Mouse (Mus musculus) hindbrain, postnatal 0 days (tissue): Measurements from ENCODE around the gene Ptprg. TPM values are rescaled to one million over a fixed set of nuclear protein-coding genes. Genes with fewer than 3 reads are reported as not detected.
A peak's percentile ranks its signal among the peaks of the same experiment; 100 is the strongest.

Experiments used
- ATAC-seq: fragments of 200-750 bp; cut with Nextera tagmentation; 2 replicates; pipeline ENCODE4 v1.8.0; 2017; ENCODE audit warnings: mild to moderate bottlenecking, moderate TSS enrichment, moderate library complexity
- DNase-seq: peaks from one replicate; pipeline ENCODE4 v3.0.0-alpha.2; 2015; ENCODE audit warnings: low spot score
- H3K27ac ChIP-seq: fragments of 300-500 bp; sonication (generic); 2 replicates; pipeline ENCODE4 v1.5.1; 2014; ENCODE audit warnings: mild to moderate bottlenecking
- H3K27me3 ChIP-seq: fragments of 300-500 bp; sonication (generic); 2 replicates; pipeline ENCODE4 v1.6.1; 2014; ENCODE audit warnings: low read length, mixed read lengths; ENCODE audit not compliant: insufficient read depth
- H3K36me3 ChIP-seq: fragments of 300-500 bp; sonication (generic); 2 replicates; pipeline ENCODE4 v1.6.1; 2014; ENCODE audit warnings: low read length, mixed read lengths; ENCODE audit not compliant: insufficient read depth
- H3K4me1 ChIP-seq: fragments of 300-500 bp; sonication (generic); 2 replicates; pipeline ENCODE4 v1.6.1; 2014; ENCODE audit warnings: antibody characterized with exemption, low read length, mixed read lengths; ENCODE audit not compliant: insufficient read depth
- H3K4me2 ChIP-seq: fragments of 300-500 bp; sonication (generic); 2 replicates; pipeline ENCODE4 v1.6.1; 2014; ENCODE audit warnings: low read depth, mild to moderate bottlenecking, low read length, moderate library complexity, mixed read lengths
- H3K4me3 ChIP-seq: fragments of 300-500 bp; sonication (generic); 2 replicates; pipeline ENCODE4 v1.5.1; 2014; ENCODE audit warnings: low read length
- H3K9ac ChIP-seq: fragments of 300-500 bp; sonication (generic); replicated peaks from 2 replicates; pipeline ENCODE4 v1.6.1; 2014; ENCODE audit warnings: mild to moderate bottlenecking, low read length, moderate library complexity, mixed read lengths
- H3K9me3 ChIP-seq: fragments of 300-500 bp; sonication (generic); 2 replicates; pipeline ENCODE4 v1.6.1; 2016; ENCODE audit warnings: low read length, mixed read lengths
- CTCF ChIP-seq: IDR thresholded peaks from 2 replicates; pipeline ENCODE4 v1.5.1; 2016; ENCODE audit warnings: antibody characterized with exemption, control low read depth, low read depth
- WGBS: fragments of 180-500 bp; shearing (Covaris S2); extraction: QIAGEN DNeasy Blood & Tissue Kit; methylation state at CpG from one replicate; pipeline ENCODE4 v1.1.7; 2014; 5-methylcytosine and 5-hydroxymethylcytosine counted together
- polyA plus RNA-seq: library from polyadenylated mRNA; unstranded; fragments of >200 nt; fragmentation: Nextera tagmentation; extraction: Ambion mirVana; gene quantifications from 2 replicates; pipeline ENCODE4 v1.2.1, GENCODE M21; 2015
- total RNA-seq: library from RNA; depleted of rRNA; stranded (reverse); fragments of >200 nt; gene quantifications from 2 replicates; pipeline ENCODE4 v1.2.3, GENCODE M21; 2014

Gene Ptprg
- total and polyA plus RNA-seq, 2 experiments from 2014 or later, result 33.0 to 101 TPM

- peaks cover 5% of the 10 kb centered on the region; the same call in 1 of the 2 replicates for H3K4me1 ChIP-seq
- H3K36me3 ChIP-seq, result no peaks in the 10 kb centered on the region
- no peak for TF ChIP-seq CTCF
- no peak for DNase-seq
- no peak for ATAC-seq
- H3K27ac ChIP-seq, result peak overlapping the region; percentile 17; the same call in 1 of the 2 replicates
- no peak overlapping the region for H3K4me3 ChIP-seq
- H3K27me3 ChIP-seq, result no peaks in the 10 kb centered on the region
- WGBS, result 43% methylated on average over 3 of the region's 3 CpGs
- no peak overlapping the region for H3K9ac ChIP-seq
- H3K9me3 ChIP-seq, result no peaks in the 10 kb centered on the region
- H3K4me2 ChIP-seq, result no peak overlapping the region
These were observed 635.9 kb downstream of the Ptprg start for GRCm38 (mm10) chr14:12189266-12189665.

DNA sequence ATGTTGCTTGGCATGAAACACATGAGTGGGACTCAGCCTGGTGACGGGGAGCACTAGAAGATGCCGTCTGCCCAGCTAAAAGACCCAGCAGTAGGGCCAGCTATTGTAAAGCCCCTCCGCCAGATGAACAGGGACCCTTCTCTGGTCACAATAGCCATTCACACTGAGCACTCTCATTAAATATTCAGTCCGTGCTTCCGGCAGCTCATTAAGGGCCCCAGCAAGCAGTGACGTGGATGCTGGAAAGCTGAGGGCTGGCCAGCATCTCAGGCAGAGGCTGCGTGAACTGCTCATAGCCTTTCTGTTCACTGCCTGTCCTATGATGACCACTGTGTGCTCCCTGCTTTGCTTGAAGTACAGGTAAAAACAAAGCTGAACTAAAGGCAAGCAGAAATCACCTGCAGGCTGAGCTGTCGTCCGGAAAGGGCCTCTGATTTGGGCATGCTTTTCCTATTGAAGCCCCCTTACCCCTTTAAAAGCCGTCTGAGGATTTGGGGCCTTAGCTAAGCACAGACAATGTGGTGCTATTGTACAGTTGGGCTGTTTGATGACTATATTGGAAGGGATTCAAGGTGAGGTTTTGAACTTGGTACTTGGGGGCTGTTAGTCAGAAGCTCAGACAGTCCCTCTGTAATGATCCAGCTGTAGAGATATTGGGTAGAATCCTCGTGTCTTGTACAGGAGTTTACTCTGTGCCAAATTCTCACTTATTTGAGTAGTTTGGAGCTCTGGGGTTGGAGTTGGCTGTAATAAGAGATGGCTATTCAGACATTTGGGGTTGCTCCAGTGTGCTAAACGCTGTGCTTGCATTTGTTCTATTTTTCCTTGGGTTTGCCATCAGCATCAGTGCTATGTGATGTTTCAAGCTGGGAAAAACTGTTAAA lies 636.6 kb downstream of the Ptprg start:
- Histone ChIP-seq H3K9ac (no peak overlapping the region), H3K4me3 (no peak overlapping the region), H3K36me3 (no peaks in the 10 kb centered on the region), H3K4me1 (peaks cover 4% of the 10 kb centered on the region; the same call in 1 of the 2 replicates), H3K27ac (peak overlapping the region; percentile 17; the same call in 1 of the 2 replicates), H3K4me2 (peak overlapping the region; percentile 14), H3K9me3 (no peaks in the 10 kb centered on the region), H3K27me3 (no peaks in the 10 kb centered on the region)
- ATAC-seq, result peak; percentile 89
- DNase-seq, result peak; percentile 79
- WGBS, result 23% methylated on average over 12 of the region's 12 CpGs
- no peak for TF ChIP-seq CTCF

- Histone ChIP-seq H3K9ac (no peak overlapping the region), H3K27ac (no peak overlapping the region), H3K4me1 (peaks cover 4% of the 10 kb centered on the region; the same call in 1 of the 2 replicates), H3K27me3 (no peaks in the 10 kb centered on the region), H3K4me2 (peak overlapping the region; percentile 14), H3K4me3 (no peak overlapping the region), H3K36me3 (no peaks in the 10 kb centered on the region), H3K9me3 (no peaks in the 10 kb centered on the region)
- 55% methylated on average over 6 of the region's 6 CpGs for WGBS
- ATAC-seq (no peak), DNase-seq (peak; percentile 17)
- no peak for TF ChIP-seq CTCF
These were observed 637.7 kb downstream of the Ptprg start for GRCm38 (mm10) chr14:12191076-12191475.

- no peak overlapping the region for H3K9ac ChIP-seq
- ATAC-seq, result no peak
- peaks cover 12% of the 10 kb centered on the region; the same call in 1 of the 2 replicates for H3K4me1 ChIP-seq
- no peaks in the 10 kb centered on the region for H3K9me3 ChIP-seq
- whole genome bisulfite sequencing, result 48% methylated on average over 7 of the region's 7 CpGs
- H3K4me3 ChIP-seq, result no peak overlapping the region
- H3K4me2 ChIP-seq, result no peak overlapping the region
- H3K36me3 ChIP-seq, result no peaks in the 10 kb centered on the region
- TF ChIP-seq CTCF, result no peak
- no peak overlapping the region for H3K27ac ChIP-seq
- no peaks in the 10 kb centered on the region for H3K27me3 ChIP-seq
- DNase-seq, result no peak
These were observed 645.4 kb downstream of the Ptprg start for GRCm38 (mm10) chr14:12198735-12199134.

GRCm38 (mm10) chr14:12199956-12200950 lies 646.9 kb downstream of the Ptprg start:
- Histone ChIP-seq H3K27ac (no peak overlapping the region; the same call in 1 of the 2 replicates), H3K4me3 (no peak overlapping the region), H3K27me3 (no peaks in the 10 kb centered on the region), H3K9ac (no peak overlapping the region), H3K4me1 (peaks cover 12% of the 10 kb centered on the region; the same call in 1 of the 2 replicates), H3K36me3 (no peaks in the 10 kb centered on the region), H3K4me2 (no peak overlapping the region), H3K9me3 (no peaks in the 10 kb centered on the region)
- peak; percentile 70 for DNase-seq
- WGBS, result 42% methylated on average over 13 of the region's 13 CpGs
- ATAC-seq, result peak; percentile 81
- TF ChIP-seq CTCF, result no peak

DNA sequence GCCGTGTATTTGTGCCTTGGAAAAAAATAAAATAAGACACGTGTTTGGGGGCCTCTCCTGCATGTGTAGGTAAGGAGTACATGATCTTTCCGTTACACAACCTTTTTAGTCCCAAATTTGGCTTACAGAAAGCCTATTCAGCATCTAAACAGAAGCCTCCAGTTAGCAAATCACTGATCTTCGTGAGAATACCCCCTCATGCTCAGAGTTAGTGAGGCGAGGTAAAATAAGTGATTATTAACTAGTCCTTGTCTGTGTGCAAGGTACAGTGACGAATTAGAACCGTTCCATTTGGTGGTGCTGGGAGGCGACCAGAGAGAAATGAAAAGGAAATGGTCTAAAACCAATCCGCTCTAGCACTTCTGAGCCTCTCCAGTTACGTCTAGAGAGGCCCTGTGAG lies 648.9 kb downstream of the Ptprg start:
- H3K9me3 ChIP-seq, result no peaks in the 10 kb centered on the region
- H3K9ac ChIP-seq, result no peak overlapping the region
- no peak for TF ChIP-seq CTCF
- DNase-seq (no peak), ATAC-seq (no peak)
- no peak overlapping the region for H3K4me3 ChIP-seq
- H3K27ac ChIP-seq, result no peak overlapping the region
- no peaks in the 10 kb centered on the region for H3K36me3 ChIP-seq
- H3K4me1 ChIP-seq, result peaks cover 12% of the 10 kb centered on the region; the same call in 1 of the 2 replicates
- H3K4me2 ChIP-seq, result no peak overlapping the region
- WGBS, result 60% methylated on average over 10 of the region's 10 CpGs
- H3K27me3 ChIP-seq, result no peaks in the 10 kb centered on the region
